Mouse (Mus musculus) ES-Bruce4 (cell line): ENCODE data around the gene Erbb4. TPM values are rescaled to one million over a fixed set of nuclear protein-coding genes. Genes with fewer than 3 reads are reported as not detected.

Experiments used
- H3K27ac ChIP-seq: 2 replicates; pipeline ENCODE4 v1.5.1; 2012; ENCODE audit warnings: low read length, inconsistent platforms; ENCODE audit not compliant: insufficient read depth
- H3K27me3 ChIP-seq: 2 replicates; pipeline ENCODE4 v1.6.1; 2012; ENCODE audit warnings: mild to moderate bottlenecking, low read length, inconsistent platforms; ENCODE audit not compliant: control insufficient read depth, poor library complexity, insufficient read depth, severe bottlenecking
- H3K36me3 ChIP-seq: 2 replicates; pipeline ENCODE4 v1.6.1; 2012; ENCODE audit warnings: inconsistent platforms, mild to moderate bottlenecking, low read length, moderate library complexity; ENCODE audit not compliant: control insufficient read depth, poor library complexity, insufficient read depth, severe bottlenecking
- H3K4me1 ChIP-seq: one replicate; pipeline ENCODE4 v1.8.1; 2011; ENCODE audit warnings: low read length; ENCODE audit not compliant: control insufficient read depth, insufficient read depth
- H3K4me3 ChIP-seq: 2 replicates; pipeline ENCODE4 v1.5.1; 2011; ENCODE audit warnings: low read depth, mild to moderate bottlenecking, low read length
- H3K9ac ChIP-seq: 2 replicates; pipeline ENCODE4 v1.6.1; 2012; ENCODE audit warnings: low read depth, mild to moderate bottlenecking, inconsistent platforms; ENCODE audit not compliant: poor library complexity, severe bottlenecking
- H3K9me3 ChIP-seq: replicated peaks from 2 replicates; pipeline ENCODE4 v1.6.1; 2012; ENCODE audit warnings: mild to moderate bottlenecking, low read length, inconsistent platforms; ENCODE audit not compliant: control insufficient read depth, poor library complexity, insufficient read depth, severe bottlenecking
- CTCF ChIP-seq: IDR thresholded peaks from one replicate; pipeline ENCODE4 v1.8.1; 2011; ENCODE audit warnings: low read depth, low read length
- EP300 ChIP-seq: IDR thresholded peaks from 2 replicates; pipeline ENCODE4 v1.6.1; 2011; ENCODE audit warnings: low read depth, low read length; ENCODE audit not compliant: insufficient read depth
- POLR2A ChIP-seq: IDR thresholded peaks from one replicate; pipeline ENCODE4 v1.8.1; 2011; ENCODE audit warnings: low read length; ENCODE audit not compliant: insufficient read depth
- polyA plus RNA-seq: library from polyadenylated mRNA; stranded (reverse); fragments of >200 nt; gene quantifications from 2 replicates; pipeline ENCODE4 v1.2.4, GENCODE M21; 2011; ENCODE audit warnings: low read depth; ENCODE audit not compliant: missing spikeins, insufficient read depth, insufficient read length

Gene Erbb4
- polyA plus RNA-seq, 1 experiment: 0.90 TPM

GRCm38 (mm10) chr1:68451274-68451673 is 656.6 kb downstream of the Erbb4 start:
- no peaks in the 10 kb centered on the region for H3K9me3 ChIP-seq
- H3K4me1 ChIP-seq: no peaks in the 10 kb centered on the region
- H3K36me3 ChIP-seq: no peaks in the 10 kb centered on the region
- H3K27me3 ChIP-seq: no peaks in the 10 kb centered on the region
- no peak for TF ChIP-seq EP300
- no peak overlapping the region for H3K9ac ChIP-seq
- no peak overlapping the region for H3K4me3 ChIP-seq
- H3K27ac ChIP-seq: no peak overlapping the region

GRCm38 (mm10) chr1:68424336-68424983 is 683.4 kb downstream of the Erbb4 start:
- H3K4me3 ChIP-seq: no peak overlapping the region
- H3K9me3 ChIP-seq: no peaks in the 10 kb centered on the region
- H3K27ac ChIP-seq: no peak overlapping the region
- no peak for TF ChIP-seq EP300
- TF ChIP-seq CTCF: no peak
- no peak for TF ChIP-seq POLR2A
- no peaks in the 10 kb centered on the region for H3K4me1 ChIP-seq
- H3K9ac ChIP-seq: no peak overlapping the region
- no peaks in the 10 kb centered on the region for H3K36me3 ChIP-seq
- H3K27me3 ChIP-seq: no peaks in the 10 kb centered on the region

- Histone ChIP-seq H3K27ac (no peak overlapping the region), H3K9ac (no peak overlapping the region), H3K4me3 (no peak overlapping the region), H3K9me3 (no peaks in the 10 kb centered on the region), H3K4me1 (no peaks in the 10 kb centered on the region), H3K27me3 (no peaks in the 10 kb centered on the region), H3K36me3 (no peaks in the 10 kb centered on the region)
- TF ChIP-seq EP300: no peak
- no peak for TF ChIP-seq POLR2A
- no peak for TF ChIP-seq CTCF
These were observed 706.7 kb downstream of the Erbb4 start for GRCm38 (mm10) chr1:68401204-68401603.

GRCm38 (mm10) chr1:68371531-68371930 is 736.3 kb downstream of the Erbb4 start:
- no peak for TF ChIP-seq POLR2A
- no peak for TF ChIP-seq CTCF
- TF ChIP-seq EP300: no peak
- no peaks in the 10 kb centered on the region for H3K9me3 ChIP-seq
- H3K27me3 ChIP-seq: no peaks in the 10 kb centered on the region
- no peaks in the 10 kb centered on the region for H3K4me1 ChIP-seq
- H3K9ac ChIP-seq: no peak overlapping the region
- H3K36me3 ChIP-seq: no peaks in the 10 kb centered on the region
- no peak overlapping the region for H3K4me3 ChIP-seq
- no peak overlapping the region for H3K27ac ChIP-seq

- Histone ChIP-seq H3K4me1 (no peaks in the 10 kb centered on the region), H3K9ac (no peak overlapping the region), H3K4me3 (no peak overlapping the region), H3K27ac (no peak overlapping the region), H3K27me3 (no peaks in the 10 kb centered on the region), H3K36me3 (no peaks in the 10 kb centered on the region), H3K9me3 (no peaks in the 10 kb centered on the region)
- TF ChIP-seq CTCF (no peak), POLR2A (no peak), EP300 (peak; percentile 76; the same call in 1 of the 2 replicates)
These were observed 774.1 kb downstream of the Erbb4 start for GRCm38 (mm10) chr1:68333714-68334113.

GRCm38 (mm10) chr1:68305813-68306212 is 802.0 kb downstream of the Erbb4 start:
- Histone ChIP-seq H3K4me1 (no peaks in the 10 kb centered on the region), H3K36me3 (no peaks in the 10 kb centered on the region), H3K9ac (no peak overlapping the region), H3K9me3 (no peaks in the 10 kb centered on the region), H3K27me3 (no peaks in the 10 kb centered on the region), H3K4me3 (no peak overlapping the region), H3K27ac (no peak overlapping the region)
- TF ChIP-seq EP300 (no peak), CTCF (no peak), POLR2A (no peak)
